Mouse (Mus musculus): Measurements from ENCODE around the gene Pgghg.

DNA sequence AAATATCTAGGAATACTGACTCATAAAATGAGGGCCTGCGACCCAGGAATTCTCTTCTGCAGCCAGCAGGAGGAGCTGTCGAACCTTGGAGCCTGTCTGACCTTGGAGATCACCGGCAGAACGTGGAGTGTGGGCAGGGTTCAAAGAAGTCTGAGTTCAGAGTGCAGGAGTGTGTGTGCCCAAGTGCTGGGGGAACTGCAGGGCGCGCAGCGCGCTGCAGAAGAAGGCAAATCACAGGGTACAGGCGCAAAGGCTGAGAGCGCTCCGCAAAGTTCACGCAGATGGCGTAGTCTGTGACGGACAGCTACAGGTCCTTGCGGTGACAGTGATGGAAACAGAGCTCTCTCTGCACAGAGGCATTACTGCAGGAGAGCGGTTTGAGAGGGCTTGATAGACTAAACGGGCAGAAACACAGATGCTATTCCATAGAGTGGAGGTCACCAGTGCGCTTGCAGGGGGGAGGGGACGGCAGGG, 32.5 kb upstream of the Pgghg start:
- TF ChIP-seq CTCF (IDR thresholded peaks at IDR 0.05 in 2 of 3, conservative IDR thresholded peaks at IDR 0.05 in 1 of 3; ENCODE audit: control insufficient read depth in 1 of 3, insufficient read depth in 1 of 3, low read depth in 2 of 3, low read length in 3 of 3, poor library complexity in 1 of 3, severe bottlenecking in 1 of 3) (peak; percentile 72 to 90 (median 86)), EP300 (IDR thresholded peaks at IDR 0.05; ENCODE audit: low read depth in 1 of 2, low read length in 2 of 2) (no peak), CHD2 (IDR thresholded peaks at IDR 0.05; ENCODE audit: low read length) (no peak), MAX (IDR thresholded peaks at IDR 0.05; ENCODE audit: low read length) (no peak), ZMIZ1 (IDR thresholded peaks at IDR 0.05; ENCODE audit: low read depth, low read length) (no peak), POLR2A (IDR thresholded peaks at IDR 0.05; ENCODE audit: control insufficient read depth in 1 of 2, insufficient read depth in 1 of 2, low read depth in 1 of 2, low read length in 2 of 2, poor library complexity in 1 of 2) (no peak), GABPA (IDR thresholded peaks at IDR 0.05; ENCODE audit: low read depth, low read length) (no peak), ETS1 (IDR thresholded peaks at IDR 0.05; ENCODE audit: low read depth, low read length) (no peak), GATA1 (IDR thresholded peaks at IDR 0.05; ENCODE audit: low read depth, low read length) (no peak), HCFC1 (IDR thresholded peaks at IDR 0.05; ENCODE audit: low read depth, low read length) (no peak), E2F4 (IDR thresholded peaks at IDR 0.05; ENCODE audit: borderline replicate concordance, low read depth, low read length) (no peak), RAD21 (IDR thresholded peaks at IDR 0.05; ENCODE audit: low read depth, low read length) (peak; percentile 80)

Measured in MEL (cell line).